Mouse (Mus musculus): ENCODE data around the gene Psme2.

Gene Psme2

DNA sequence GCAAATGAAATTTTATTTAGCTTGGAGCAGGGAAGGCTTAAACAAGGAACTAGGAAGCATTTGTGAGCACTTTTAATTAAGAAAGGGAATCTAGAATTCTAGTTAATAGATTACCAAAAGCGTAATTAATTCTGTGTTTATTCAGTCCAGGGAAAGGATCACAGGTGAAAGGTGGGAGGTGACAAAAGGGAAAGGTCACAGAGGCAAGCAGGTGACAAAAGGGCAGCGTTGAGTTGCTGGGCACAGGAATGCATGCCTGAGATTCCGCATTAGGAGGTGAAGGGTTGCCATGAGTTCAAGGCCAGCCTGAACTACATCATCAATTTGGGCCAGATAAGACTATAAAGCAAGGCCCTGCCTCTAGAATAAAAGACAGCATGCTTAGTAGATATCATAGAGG is 23.4 kb downstream of the Psme2 start:
- DNase-seq (ENCODE audit: low read depth) = no peak

GRCm38 (mm10) chr14:55565748-55566147 is 25.2 kb downstream of the Psme2 start:
- no peak for DNase-seq (ENCODE audit: low read depth)

- no peak for DNase-seq (ENCODE audit: low read depth)
These were observed 27.7 kb downstream of the Psme2 start for GRCm38 (mm10) chr14:55563249-55563648.

- no peak for DNase-seq (ENCODE audit: low read depth)
These were observed 29.1 kb downstream of the Psme2 start for GRCm38 (mm10) chr14:55561860-55562259.

DNA sequence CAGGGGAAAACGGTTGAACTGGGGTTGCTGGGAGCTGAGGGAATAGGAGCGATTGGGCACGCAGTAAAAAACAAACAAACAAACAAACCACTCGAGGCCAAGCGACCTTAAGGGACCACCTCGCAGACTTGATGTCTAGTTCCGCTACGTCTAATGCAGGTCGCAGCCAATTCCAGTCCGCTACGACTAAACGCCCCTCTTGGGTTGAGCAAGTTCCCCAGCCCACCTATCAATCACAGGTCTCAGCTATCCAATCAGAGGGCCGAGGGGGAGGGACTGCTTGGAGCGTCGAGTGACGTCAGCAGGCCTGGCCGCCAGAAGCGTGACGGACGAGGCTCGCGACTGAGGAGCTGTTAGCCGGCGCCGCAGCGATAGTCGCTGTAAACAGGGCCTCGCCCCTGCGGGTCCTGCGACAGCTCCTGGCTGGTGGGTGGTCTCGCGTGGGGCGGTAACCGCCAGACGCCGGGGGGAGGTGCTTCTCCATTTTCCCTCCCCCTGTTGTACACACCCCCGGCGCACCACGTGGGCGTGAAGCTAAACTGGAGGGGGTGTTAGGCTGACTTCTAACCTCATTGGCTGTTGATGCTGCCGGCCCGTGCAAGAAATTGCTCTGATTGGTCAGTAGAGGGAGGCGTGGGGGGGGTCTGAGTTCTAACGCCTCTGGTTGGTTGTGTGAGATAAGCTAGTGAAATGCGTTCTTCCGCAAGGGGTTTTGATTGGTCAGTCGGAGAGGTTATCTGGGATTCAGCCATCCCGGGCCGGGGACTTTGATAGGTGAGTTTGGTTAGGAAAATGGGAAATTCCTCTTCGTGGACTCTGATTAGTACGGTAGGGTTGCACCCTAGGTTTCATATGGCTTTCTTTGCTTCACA is 30.5 kb downstream of the Psme2 start, which contains the start of gene A730061H03Rik:
Gene A730061H03Rik (minus strand): TSS at position 205 of the 872 bp plus-strand sequence.
- peak; percentile 99 for DNase-seq (ENCODE audit: low read depth)

DNA sequence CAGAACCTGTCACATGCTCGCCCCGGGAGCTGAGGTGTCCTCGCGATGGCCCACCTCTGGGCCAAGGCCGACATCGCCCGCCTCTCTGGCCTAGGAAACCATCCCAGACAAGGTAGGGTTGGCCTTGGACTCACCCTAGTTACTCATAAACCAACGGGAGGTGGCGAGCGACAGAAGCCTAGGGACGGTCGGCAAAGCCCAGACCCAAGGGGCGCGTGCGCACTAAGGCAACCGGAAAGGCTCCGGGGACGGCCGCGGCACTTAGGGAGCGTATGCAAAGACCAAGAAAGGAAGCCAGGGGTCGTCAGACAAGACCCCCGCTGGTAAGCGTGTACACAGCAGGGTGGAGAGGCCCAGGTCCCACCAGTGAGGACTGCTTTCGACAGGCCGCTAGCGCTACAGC is 31.1 kb downstream of the Psme2 start, which contains the start of gene Dcaf11:
Gene Dcaf11 (plus strand): TSS at position 208 of the 403 bp plus-strand sequence.
- peak; percentile 86 for DNase-seq (ENCODE audit: low read depth)

DNA sequence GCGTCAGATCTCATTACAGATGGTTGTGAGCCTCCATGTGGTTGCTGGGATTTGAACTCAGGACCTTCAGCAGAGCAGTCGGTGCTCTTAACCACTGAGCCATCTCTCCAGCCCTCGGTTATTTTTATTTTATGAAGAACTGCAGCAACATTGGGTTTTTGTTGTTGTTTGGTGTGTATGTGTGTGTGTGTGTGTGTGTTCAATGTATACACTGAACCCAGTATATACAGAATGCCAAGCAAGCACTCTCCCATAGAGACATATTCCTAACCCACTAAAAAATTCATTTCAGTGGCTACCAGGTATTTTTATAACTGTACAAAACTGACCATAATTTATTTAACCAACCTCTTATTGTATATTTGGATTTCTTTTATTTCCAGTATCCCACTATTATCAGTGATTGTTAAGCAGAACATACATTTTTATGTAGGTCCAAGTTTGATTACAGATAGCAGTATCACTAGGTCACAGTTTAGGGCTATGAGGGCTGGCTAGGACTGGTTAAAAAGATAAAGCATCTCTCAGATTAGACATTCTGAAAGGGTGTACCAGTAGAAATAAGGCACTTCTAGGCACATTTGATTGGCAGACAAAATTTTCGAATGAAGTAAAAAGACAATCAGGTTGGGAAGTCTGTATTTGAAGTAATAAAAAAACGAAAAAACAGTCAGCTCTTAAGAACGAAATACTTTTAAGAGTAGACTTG is 32.0 kb downstream of the Psme2 start:
- no peak for DNase-seq (ENCODE audit: low read depth)

DNA sequence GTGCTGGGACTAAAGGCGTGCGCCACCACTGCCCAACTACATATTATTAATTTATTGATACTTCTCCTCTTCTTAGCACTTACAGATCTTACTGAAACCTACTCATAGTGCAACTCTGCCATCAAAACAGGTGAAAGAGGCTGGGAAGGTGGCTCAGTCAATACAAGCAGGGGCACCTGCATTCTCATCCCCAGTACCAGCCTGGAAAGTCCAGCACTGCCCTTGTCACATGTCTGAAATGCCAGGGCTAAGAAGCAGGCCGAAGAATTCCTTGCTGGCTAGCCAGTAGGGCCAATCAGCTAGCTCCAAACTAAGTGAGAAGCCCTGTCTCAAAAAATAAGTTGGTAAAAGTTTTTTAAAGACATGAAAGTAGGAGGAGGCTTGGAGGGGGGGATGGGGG is 33.3 kb downstream of the Psme2 start:
- no peak for DNase-seq (ENCODE audit: low read depth)

- peak; percentile 81 for DNase-seq (ENCODE audit: low read depth)
These were observed 33.9 kb downstream of the Psme2 start for GRCm38 (mm10) chr14:55557003-55557402.

GRCm38 (mm10) chr14:55555788-55556187 is 35.1 kb downstream of the Psme2 start:
- no peak for DNase-seq (ENCODE audit: low read depth)

- no peak for DNase-seq (ENCODE audit: low read depth)
These were observed 36.3 kb downstream of the Psme2 start for GRCm38 (mm10) chr14:55554635-55555034.

GRCm38 (mm10) chr14:55551794-55552193 is 39.1 kb downstream of the Psme2 start:
- no peak for DNase-seq (ENCODE audit: low read depth)

- no peak for DNase-seq (ENCODE audit: low read depth)
These were observed 39.6 kb downstream of the Psme2 start for GRCm38 (mm10) chr14:55551347-55551746.

DNA sequence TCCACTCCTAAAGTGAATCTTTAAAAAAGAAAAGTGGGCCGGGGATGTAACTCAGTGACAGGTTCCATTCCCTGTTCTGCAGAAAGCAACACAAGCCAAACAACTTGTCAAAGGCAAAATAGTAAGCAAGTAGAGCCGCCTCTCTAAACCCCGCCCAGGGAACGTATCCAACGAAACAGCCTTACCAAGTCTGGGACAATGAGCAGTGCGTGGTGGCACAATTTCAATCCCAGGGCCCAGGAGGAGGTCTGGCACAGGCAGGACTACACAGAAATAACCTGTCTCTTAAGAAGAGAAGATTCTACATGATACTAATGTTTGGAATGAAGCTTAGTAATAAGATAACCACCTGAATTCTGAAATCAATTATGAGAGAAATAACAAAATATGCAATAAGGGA is 40.7 kb downstream of the Psme2 start:
- no peak for DNase-seq (ENCODE audit: low read depth)

DNA sequence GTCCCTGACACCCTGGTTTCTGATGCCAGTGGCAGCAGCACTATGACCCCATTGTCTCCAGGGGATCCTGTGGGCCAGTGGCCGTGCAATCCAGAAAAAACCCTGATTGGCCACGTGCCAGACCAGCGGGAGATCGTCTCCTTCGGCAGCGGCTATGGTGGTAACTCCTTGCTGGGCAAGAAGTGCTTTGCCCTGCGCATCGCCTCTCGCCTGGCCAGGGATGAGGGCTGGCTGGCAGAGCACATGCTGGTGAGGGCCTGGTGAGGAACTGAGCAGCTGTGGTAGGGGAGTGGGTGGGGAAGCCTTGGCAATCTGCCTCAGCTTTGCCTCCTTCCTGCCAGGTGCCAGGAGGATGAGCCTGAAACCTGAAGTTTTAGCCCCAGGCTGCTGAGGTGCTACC is 46.6 kb downstream of the Psme2 start:
- DNase-seq (ENCODE audit: low read depth) = no peak

GRCm38 (mm10) chr14:55542268-55542667 is 48.6 kb downstream of the Psme2 start:
- DNase-seq (ENCODE audit: low read depth) = no peak

- DNase-seq (ENCODE audit: low read depth) = no peak
These were observed 50.1 kb downstream of the Psme2 start for GRCm38 (mm10) chr14:55540787-55541321.

DNA sequence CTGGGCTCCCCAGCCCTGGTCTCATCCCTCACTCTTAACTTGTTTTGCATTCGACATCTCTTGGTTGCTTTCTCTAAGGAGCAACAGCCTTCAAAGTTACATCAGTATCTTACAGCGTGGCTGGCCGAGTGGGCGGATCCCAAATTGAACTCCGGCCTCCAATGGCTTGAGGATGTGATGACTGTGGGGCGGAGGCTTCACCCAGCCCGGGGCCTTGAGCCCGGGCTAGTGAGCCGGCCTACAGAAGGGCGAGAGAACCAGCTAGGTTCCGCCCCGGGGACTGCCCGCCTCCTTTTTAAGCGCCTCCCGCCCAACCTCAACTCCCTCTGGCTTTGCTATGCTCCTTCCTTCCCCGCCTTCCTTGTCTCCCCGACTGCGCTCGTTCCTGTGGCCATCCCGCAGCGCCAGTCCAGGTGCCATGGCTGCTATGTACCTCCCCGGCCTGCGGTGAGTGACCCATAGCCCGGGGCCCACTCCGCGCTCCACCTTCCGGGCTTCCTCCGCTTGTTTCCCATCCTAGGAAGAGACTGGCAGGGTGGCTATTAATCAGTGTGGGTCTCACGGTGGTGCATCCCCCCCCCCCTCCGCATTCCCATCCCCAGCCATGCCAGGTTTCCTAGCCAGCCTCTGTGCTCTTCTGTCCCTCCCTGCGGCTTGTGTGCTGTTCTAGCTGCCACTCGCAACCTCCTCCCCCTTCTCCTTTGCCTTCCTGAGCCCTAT is 50.7 kb downstream of the Psme2 start, which contains the start of gene Pck2:
Gene Pck2 (plus strand): TSS at position 200 of the 720 bp plus-strand sequence.
- peak; percentile 85 for DNase-seq (ENCODE audit: low read depth)

All from c-Kit-positive CD71-negative TER-119-negative erythroid progenitor cells, embryonic 14.5 days (primary cell).